Mouse (Mus musculus) MEL (cell line): ENCODE measurements around the gene Patz1.

Source experiments
- CTCF ChIP-seq, 3 experiments: IDR thresholded peaks in 2 of 3; conservative IDR thresholded peaks in 1 of 3; 2 replicates each; pipeline ENCODE4 v1.5.1; 2011 to 2012; ENCODE audit warnings: low read length in 3 of 3, low read depth in 2 of 3, mild to moderate bottlenecking in 2 of 3, improper control_type of control experiment in 1 of 3, inconsistent platforms in 1 of 3, mixed read lengths in 1 of 3, moderate library complexity in 1 of 3; ENCODE audit not compliant: control insufficient read depth in 1 of 3, insufficient read depth in 1 of 3, poor library complexity in 1 of 3, severe bottlenecking in 1 of 3
- GATA1 ChIP-seq: IDR thresholded peaks from 2 replicates; pipeline ENCODE4 v1.6.1; 2011; ENCODE audit warnings: low read depth, low read length, improper control_type of control experiment
- HCFC1 ChIP-seq: IDR thresholded peaks from 2 replicates; pipeline ENCODE4 v1.6.1; 2012; ENCODE audit warnings: low read depth, mild to moderate bottlenecking, inconsistent platforms, low read length, improper control_type of control experiment, moderate library complexity
- KAT2A ChIP-seq: conservative IDR thresholded peaks from 2 replicates; pipeline ENCODE4 v1.6.1; 2012; ENCODE audit warnings: low read depth, low read length, improper control_type of control experiment, inconsistent platforms
- MYC ChIP-seq: IDR thresholded peaks from 2 replicates; pipeline ENCODE4 v1.6.1; 2011; ENCODE audit warnings: low read depth, mild to moderate bottlenecking, low read length, improper control_type of control experiment, moderate library complexity
- NRF1 ChIP-seq: IDR thresholded peaks from 2 replicates; pipeline ENCODE4 v1.6.1; 2014; ENCODE audit warnings: low read depth, mild to moderate bottlenecking, inconsistent platforms, low read length, improper control_type of control experiment, moderate library complexity; ENCODE audit not compliant: poor library complexity, insufficient read depth, severe bottlenecking
- POLR2A ChIP-seq, 2 experiments: IDR thresholded peaks; 2 replicates each; pipeline ENCODE4 v1.6.1; 2011 to 2012; ENCODE audit warnings: low read length in 2 of 2, mild to moderate bottlenecking in 2 of 2, control low read depth in 1 of 2, improper control_type of control experiment in 1 of 2, low read depth in 1 of 2, moderate library complexity in 1 of 2; ENCODE audit not compliant: control insufficient read depth in 1 of 2, insufficient read depth in 1 of 2, poor library complexity in 1 of 2
- TCF12 ChIP-seq: IDR thresholded peaks from 2 replicates; pipeline ENCODE4 v1.6.1; 2014; ENCODE audit warnings: low read depth, mild to moderate bottlenecking, inconsistent platforms, low read length, improper control_type of control experiment, moderate library complexity
- UBTF ChIP-seq: IDR thresholded peaks from 2 replicates; pipeline ENCODE4 v1.6.1; 2012; ENCODE audit warnings: low read depth, mild to moderate bottlenecking, inconsistent platforms, low read length, improper control_type of control experiment, moderate library complexity, borderline replicate concordance; ENCODE audit not compliant: insufficient read depth
- ZC3H11A ChIP-seq: IDR thresholded peaks from 2 replicates; pipeline ENCODE4 v1.6.1; 2012; ENCODE audit warnings: low read depth, mild to moderate bottlenecking, inconsistent platforms, low read length, improper control_type of control experiment
- ZNF384 ChIP-seq: IDR thresholded peaks from 2 replicates; pipeline ENCODE4 v1.6.1; 2012; ENCODE audit warnings: low read depth, mild to moderate bottlenecking, inconsistent platforms, low read length, improper control_type of control experiment

DNA sequence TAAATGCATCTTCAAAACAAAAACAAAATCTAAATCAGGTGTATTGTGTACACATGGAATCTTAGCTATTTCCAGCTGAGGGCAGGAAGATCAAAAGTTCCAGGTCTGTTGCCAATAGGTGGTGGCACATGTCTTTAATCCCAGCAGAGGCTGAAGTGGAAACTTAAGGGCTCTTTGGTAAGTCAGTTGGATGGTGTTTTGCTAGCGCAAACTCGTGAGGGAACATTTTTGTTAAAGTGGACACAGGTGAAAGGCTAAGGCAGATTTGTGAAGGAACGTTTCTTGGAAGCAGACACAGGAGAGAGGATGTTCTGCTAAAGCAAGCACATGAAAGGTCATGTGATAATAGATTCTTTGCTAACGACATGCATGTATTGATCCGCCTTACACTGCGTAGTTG, 5.0 kb upstream of the Patz1 start:
- TF ChIP-seq CTCF (IDR thresholded peaks at IDR 0.05 in 2 of 3, conservative IDR thresholded peaks at IDR 0.05 in 1 of 3; ENCODE audit: control insufficient read depth in 1 of 3, insufficient read depth in 1 of 3, low read depth in 2 of 3, low read length in 3 of 3, poor library complexity in 1 of 3, severe bottlenecking in 1 of 3) (no peak), GATA1 (no peak), POLR2A (IDR thresholded peaks at IDR 0.05; ENCODE audit: control insufficient read depth in 1 of 2, insufficient read depth in 1 of 2, low read depth in 1 of 2, low read length in 2 of 2, poor library complexity in 1 of 2) (no peak), ZNF384 (no peak), NRF1 (no peak), KAT2A (no peak), MYC (no peak), ZC3H11A (no peak), TCF12 (no peak), HCFC1 (no peak), UBTF (no peak)
